Mouse (Mus musculus) midbrain, embryonic 12.5 days (tissue): ENCODE data around the gene Slc22a2. TPM values are rescaled to one million over a fixed set of nuclear protein-coding genes. Genes with fewer than 3 reads are reported as not detected.
"Not testable (repeated sequence)": the region's sequence is repeated elsewhere in the genome, so short reads cannot be mapped to it uniquely, and the experiment has no call there.

Experiments
- ATAC-seq: fragments of 200-750 bp; cut with Nextera tagmentation; 2 replicates; pipeline ENCODE4 v1.8.0; 2017; ENCODE audit warnings: low read depth, moderate TSS enrichment, moderate library complexity; ENCODE audit not compliant: low FRiP score
- H3K27ac ChIP-seq: fragments of 300-500 bp; sonication (generic); replicated peaks from 2 replicates; pipeline ENCODE4 v1.5.1; 2016; ENCODE audit warnings: mild to moderate bottlenecking
- H3K27me3 ChIP-seq: fragments of 300-500 bp; sonication (generic); 2 replicates; pipeline ENCODE4 v1.6.1; 2016; ENCODE audit warnings: mild to moderate bottlenecking
- H3K36me3 ChIP-seq: fragments of 300-500 bp; sonication (generic); 2 replicates; pipeline ENCODE4 v1.6.1; 2016
- H3K4me1 ChIP-seq: fragments of 300-500 bp; sonication (generic); 2 replicates; pipeline ENCODE4 v1.6.1; 2016
- H3K4me2 ChIP-seq: fragments of 300-500 bp; sonication (generic); replicated peaks from 2 replicates; pipeline ENCODE4 v1.6.1; 2016; ENCODE audit warnings: mild to moderate bottlenecking, moderate library complexity
- H3K4me3 ChIP-seq: fragments of 300-500 bp; sonication (generic); 2 replicates; pipeline ENCODE4 v1.5.1; 2016; ENCODE audit warnings: mild to moderate bottlenecking
- H3K9ac ChIP-seq: fragments of 300-500 bp; sonication (generic); replicated peaks from 2 replicates; pipeline ENCODE4 v1.6.1; 2016; ENCODE audit warnings: mild to moderate bottlenecking, moderate library complexity
- H3K9me3 ChIP-seq: fragments of 300-500 bp; sonication (generic); 2 replicates; pipeline ENCODE4 v1.6.1; 2016; ENCODE audit warnings: mild to moderate bottlenecking
- WGBS: fragments of 180-500 bp; shearing (Covaris S2); methylation state at CpG from one replicate; pipeline ENCODE4 v1.1.7; 2016; 5-methylcytosine and 5-hydroxymethylcytosine counted together
- polyA plus RNA-seq: library from polyadenylated mRNA; unstranded; fragments of >200 nt; fragmentation: Nextera tagmentation; extraction: Ambion mirVana; gene quantifications from 2 replicates; pipeline ENCODE4 v1.2.1, GENCODE M21; 2016

Slc22a2 gene
- polyA plus RNA-seq = 0.23 and 0.26 TPM in 2 replicates

- no peak for ATAC-seq
- 80% methylated on average over 10 of the region's 10 CpGs for WGBS
- H3K9ac ChIP-seq = no peak within 1 kb of the TSS
- H3K4me2 ChIP-seq = no peak within 1 kb of the TSS
- H3K4me3 ChIP-seq = no peak within 1 kb of the TSS
- no peaks in the 10 kb centered on the region for H3K4me1 ChIP-seq
- no peaks in the 10 kb centered on the region for H3K27me3 ChIP-seq
- no peaks in the 10 kb centered on the region for H3K36me3 ChIP-seq
- no peaks in the 10 kb centered on the region for H3K9me3 ChIP-seq
- H3K27ac ChIP-seq = no peak within 1 kb of the TSS
Measured at GRCm38 (mm10) chr17:12583991-12584390, at the start of gene Slc22a2. Slc22a2 (plus strand) TSS chr17:12584132.

- WGBS = 64% methylated on average over 13 of the region's 13 CpGs
- no peaks in the 10 kb centered on the region for H3K9me3 ChIP-seq
Measured at GRCm38 (mm10) chr17:12534353-12535145, 49.4 kb upstream of the Slc22a2 start.

GRCm38 (mm10) chr17:12562215-12562614 is 21.7 kb upstream of the Slc22a2 start:
- 94% methylated on average over 4 of the region's 4 CpGs for WGBS
- no peak overlapping the region for H3K27ac ChIP-seq
- no peak overlapping the region for H3K4me2 ChIP-seq
- ATAC-seq = no peak
- H3K4me3 ChIP-seq = no peak overlapping the region
- no peaks in the 10 kb centered on the region for H3K27me3 ChIP-seq
- peaks cover 18% of the 10 kb centered on the region for H3K9me3 ChIP-seq
- no peak overlapping the region for H3K9ac ChIP-seq
- H3K36me3 ChIP-seq = no peaks in the 10 kb centered on the region
- H3K4me1 ChIP-seq = no peaks in the 10 kb centered on the region

More at GRCm38 (mm10) chr17:12534353-12535145, 49.4 kb upstream of the Slc22a2 start:
- no peak overlapping the region for H3K27ac ChIP-seq
- no peak for ATAC-seq
- H3K27me3 ChIP-seq = no peaks in the 10 kb centered on the region
- no peaks in the 10 kb centered on the region for H3K36me3 ChIP-seq
- H3K4me2 ChIP-seq = no peak overlapping the region
- no peak overlapping the region for H3K4me3 ChIP-seq
- H3K4me1 ChIP-seq = no peaks in the 10 kb centered on the region
- no peak overlapping the region for H3K9ac ChIP-seq

- H3K4me3 ChIP-seq, H3K9ac ChIP-seq, H3K27me3 ChIP-seq, H3K9me3 ChIP-seq, H3K4me2 ChIP-seq, H3K27ac ChIP-seq, ATAC-seq, H3K4me1 ChIP-seq, H3K36me3 ChIP-seq: not testable (repeated sequence)
- WGBS = 87% methylated on average over 6 of the region's 6 CpGs
Measured at GRCm38 (mm10) chr17:12564481-12565000, 19.4 kb upstream of the Slc22a2 start.

- Histone ChIP-seq H3K4me1 (no peaks in the 10 kb centered on the region), H3K9ac (no peak overlapping the region), H3K27ac (no peak overlapping the region), H3K27me3 (no peaks in the 10 kb centered on the region), H3K4me2 (no peak overlapping the region), H3K9me3 (0 out of 2 replicates have a peak, but pooled peaks cover 2% of the 10 kb centered on the region), H3K36me3 (no peaks in the 10 kb centered on the region), H3K4me3 (no peak overlapping the region)
- 91% methylated on average over 6 of the region's 6 CpGs for WGBS
- ATAC-seq = no peak
Measured at GRCm38 (mm10) chr17:12565443-12565842, 18.5 kb upstream of the Slc22a2 start.

GRCm38 (mm10) chr17:12571316-12571715 is 12.6 kb upstream of the Slc22a2 start:
- no peaks in the 10 kb centered on the region for H3K4me1 ChIP-seq
- no peaks in the 10 kb centered on the region for H3K36me3 ChIP-seq
- H3K27me3 ChIP-seq = no peaks in the 10 kb centered on the region
- no peak overlapping the region for H3K4me3 ChIP-seq
- no peak overlapping the region for H3K27ac ChIP-seq
- H3K4me2 ChIP-seq = no peak overlapping the region
- 84% methylated on average over 6 of the region's 6 CpGs for WGBS
- no peak overlapping the region for H3K9ac ChIP-seq
- no peak for ATAC-seq
- H3K9me3 ChIP-seq = no peaks in the 10 kb centered on the region

- Histone ChIP-seq H3K9ac (no peak overlapping the region), H3K36me3 (no peaks in the 10 kb centered on the region), H3K4me1 (no peaks in the 10 kb centered on the region), H3K4me2 (no peak overlapping the region), H3K27me3 (no peaks in the 10 kb centered on the region), H3K4me3 (no peak overlapping the region), H3K9me3 (no peaks in the 10 kb centered on the region), H3K27ac (no peak overlapping the region)
- WGBS = 74% methylated on average over 9 of the region's 9 CpGs
- ATAC-seq = no peak
Measured at GRCm38 (mm10) chr17:12571924-12572463, 11.9 kb upstream of the Slc22a2 start.

- H3K27me3 ChIP-seq = no peaks in the 10 kb centered on the region
- H3K9me3 ChIP-seq = no peaks in the 10 kb centered on the region
- H3K27ac ChIP-seq = no peak overlapping the region
- WGBS = 79% methylated on average over 6 of the region's 6 CpGs
- ATAC-seq = no peak
- no peak overlapping the region for H3K4me3 ChIP-seq
- H3K36me3 ChIP-seq = no peaks in the 10 kb centered on the region
- no peaks in the 10 kb centered on the region for H3K4me1 ChIP-seq
- H3K9ac ChIP-seq = no peak overlapping the region
- H3K4me2 ChIP-seq = no peak overlapping the region
Measured at GRCm38 (mm10) chr17:12575391-12575790, 8.5 kb upstream of the Slc22a2 start.

- whole genome bisulfite sequencing = 94% methylated on average over 7 of the region's 7 CpGs
- Histone ChIP-seq H3K27me3 (no peaks in the 10 kb centered on the region), H3K4me1 (no peaks in the 10 kb centered on the region), H3K4me3 (no peak overlapping the region), H3K9me3 (no peaks in the 10 kb centered on the region), H3K9ac (no peak overlapping the region), H3K4me2 (no peak overlapping the region), H3K27ac (no peak overlapping the region), H3K36me3 (no peaks in the 10 kb centered on the region)
- no peak for ATAC-seq
Measured at GRCm38 (mm10) chr17:12577096-12577495, 6.8 kb upstream of the Slc22a2 start.

- no peaks in the 10 kb centered on the region for H3K4me1 ChIP-seq
- no peak overlapping the region for H3K4me3 ChIP-seq
- no peaks in the 10 kb centered on the region for H3K27me3 ChIP-seq
- WGBS = 94% methylated on average over 2 of the region's 2 CpGs
- H3K36me3 ChIP-seq = no peaks in the 10 kb centered on the region
- no peaks in the 10 kb centered on the region for H3K9me3 ChIP-seq
- H3K4me2 ChIP-seq = no peak overlapping the region
- H3K27ac ChIP-seq = no peak overlapping the region
- no peak for ATAC-seq
- H3K9ac ChIP-seq = no peak overlapping the region
Measured at GRCm38 (mm10) chr17:12585366-12585765, 1.4 kb downstream of the Slc22a2 start.

- H3K27ac ChIP-seq = no peak overlapping the region
- WGBS = 77% methylated on average over 11 of the region's 11 CpGs
- H3K9me3 ChIP-seq = no peaks in the 10 kb centered on the region
- ATAC-seq = no peak
- no peak overlapping the region for H3K9ac ChIP-seq
- H3K4me1 ChIP-seq = no peaks in the 10 kb centered on the region
- H3K27me3 ChIP-seq = no peaks in the 10 kb centered on the region
- no peaks in the 10 kb centered on the region for H3K36me3 ChIP-seq
- no peak overlapping the region for H3K4me2 ChIP-seq
- H3K4me3 ChIP-seq = no peak overlapping the region
Measured at GRCm38 (mm10) chr17:12586966-12587365, 3.0 kb downstream of the Slc22a2 start.

GRCm38 (mm10) chr17:12588801-12589247 is 4.9 kb downstream of the Slc22a2 start:
- 76% methylated on average over 9 of the region's 9 CpGs for WGBS
- Histone ChIP-seq H3K36me3 (no peaks in the 10 kb centered on the region), H3K4me1 (no peaks in the 10 kb centered on the region), H3K27me3 (no peaks in the 10 kb centered on the region), H3K9ac (no peak overlapping the region), H3K4me2 (no peak overlapping the region), H3K27ac (no peak overlapping the region), H3K9me3 (no peaks in the 10 kb centered on the region), H3K4me3 (no peak overlapping the region)
- no peak for ATAC-seq
